Mouse (Mus musculus) limb, embryonic 14.5 days (tissue): ENCODE data around the gene Hnrnpab. TPM values are rescaled to one million over a fixed set of nuclear protein-coding genes. Genes with fewer than 3 reads are reported as not detected.

Experiments used
- ATAC-seq: fragments of 200-750 bp; cut with Nextera tagmentation; 2 replicates; pipeline ENCODE4 v1.8.0; 2017; ENCODE audit warnings: low read depth, moderate number of reproducible peaks, moderate TSS enrichment; ENCODE audit not compliant: low FRiP score
- DNase-seq: peaks from one replicate; pipeline ENCODE4 v3.0.0-alpha.2; 2015; ENCODE audit warnings: low spot score
- H3K27ac ChIP-seq: fragments of 300-500 bp; sonication (generic); replicated peaks from 2 replicates; pipeline ENCODE4 v1.5.1; 2014; ENCODE audit warnings: low read depth, mild to moderate bottlenecking, low read length, moderate library complexity, mixed read lengths
- H3K27me3 ChIP-seq: fragments of 300-500 bp; sonication (generic); 2 replicates; pipeline ENCODE4 v1.6.1; 2014; ENCODE audit warnings: low read length, mixed read lengths; ENCODE audit not compliant: control insufficient read depth, insufficient read depth
- H3K36me3 ChIP-seq: fragments of 300-500 bp; sonication (generic); 2 replicates; pipeline ENCODE4 v1.6.1; 2014; ENCODE audit warnings: mild to moderate bottlenecking, low read length, moderate library complexity, mixed read lengths; ENCODE audit not compliant: control insufficient read depth, insufficient read depth
- H3K4me1 ChIP-seq: fragments of 300-500 bp; sonication (generic); 2 replicates; pipeline ENCODE4 v1.6.1; 2014; ENCODE audit warnings: antibody characterized with exemption, low read length, mixed read lengths; ENCODE audit not compliant: control insufficient read depth, insufficient read depth
- H3K4me2 ChIP-seq: fragments of 300-500 bp; sonication (generic); replicated peaks from 2 replicates; pipeline ENCODE4 v1.6.1; 2014; ENCODE audit warnings: low read depth, mild to moderate bottlenecking, low read length, moderate library complexity; ENCODE audit not compliant: severe bottlenecking
- H3K4me3 ChIP-seq: fragments of 300-500 bp; sonication (generic); replicated peaks from 2 replicates; pipeline ENCODE4 v1.5.1; 2014; ENCODE audit warnings: low read length
- H3K9ac ChIP-seq: fragments of 300-500 bp; sonication (generic); 2 replicates; pipeline ENCODE4 v1.6.1; 2014; ENCODE audit warnings: mild to moderate bottlenecking, low read depth, low read length, moderate library complexity; ENCODE audit not compliant: severe bottlenecking
- H3K9me3 ChIP-seq: fragments of 300-500 bp; sonication (generic); 2 replicates; pipeline ENCODE4 v1.6.1; 2016; ENCODE audit warnings: low read length; ENCODE audit not compliant: control insufficient read depth
- POLR2A ChIP-seq: fragments of 200-500 bp; IDR thresholded peaks from 2 replicates; pipeline ENCODE4 v1.8.0; 2012; ENCODE audit warnings: inconsistent platforms, mild to moderate bottlenecking, moderate library complexity, borderline replicate concordance; ENCODE audit not compliant: insufficient read depth, insufficient read length; ENCODE audit errors: extremely low read depth
- WGBS: fragments of 180-500 bp; shearing (Covaris S2); extraction: QIAGEN DNeasy Blood & Tissue Kit; methylation state at CpG from one replicate; pipeline ENCODE4 v1.1.7; 2014; 5-methylcytosine and 5-hydroxymethylcytosine counted together
- polyA plus RNA-seq, 2 experiments: library from polyadenylated mRNA; depleted of rRNA in 1 of 2; stranded (reverse) in 1 of 2; unstranded in 1 of 2; fragments of >200 nt; fragmentation: Nextera tagmentation in 1 of 2; extraction: Ambion mirVana in 1 of 2; gene quantifications; 2 replicates each; pipeline versions ENCODE4 v1.2.1 to v1.2.3; 2012 to 2014

The Hnrnpab gene
- polyA plus RNA-seq, 2 experiments = 480 to 516 TPM

DNA sequence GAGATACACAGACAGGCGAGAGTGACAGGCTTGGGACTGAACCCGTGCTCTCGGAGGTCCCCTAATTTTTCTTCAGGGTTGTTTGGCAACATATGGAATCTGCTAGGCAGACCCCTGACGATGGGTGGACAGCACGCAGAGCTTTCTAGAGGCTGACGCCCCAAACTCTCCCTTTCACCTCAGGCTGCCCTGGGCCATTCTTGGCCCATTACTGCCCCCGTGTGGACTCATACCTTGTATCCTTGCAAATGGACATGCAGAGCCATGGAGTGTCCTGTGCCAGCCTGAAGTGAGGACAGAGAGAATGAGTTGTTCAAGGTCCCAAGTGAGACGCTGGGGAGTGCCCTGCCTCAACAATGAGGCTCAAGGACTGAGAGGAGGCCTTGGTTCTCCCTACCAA is 23.9 kb downstream of the Hnrnpab start:
- no peak overlapping the region for H3K9ac ChIP-seq
- DNase-seq = peak; percentile 71
- H3K36me3 ChIP-seq = peaks cover 20% of the 10 kb centered on the region
- no peak overlapping the region for H3K4me3 ChIP-seq
- TF ChIP-seq POLR2A = no peak
- peaks cover 8% of the 10 kb centered on the region for H3K4me1 ChIP-seq
- H3K9me3 ChIP-seq = no peaks in the 10 kb centered on the region
- no peak overlapping the region for H3K4me2 ChIP-seq
- no peak overlapping the region for H3K27ac ChIP-seq
- H3K27me3 ChIP-seq = no peaks in the 10 kb centered on the region
- no peak for ATAC-seq
- 20% methylated on average over 8 of the region's 8 CpGs for WGBS

DNA sequence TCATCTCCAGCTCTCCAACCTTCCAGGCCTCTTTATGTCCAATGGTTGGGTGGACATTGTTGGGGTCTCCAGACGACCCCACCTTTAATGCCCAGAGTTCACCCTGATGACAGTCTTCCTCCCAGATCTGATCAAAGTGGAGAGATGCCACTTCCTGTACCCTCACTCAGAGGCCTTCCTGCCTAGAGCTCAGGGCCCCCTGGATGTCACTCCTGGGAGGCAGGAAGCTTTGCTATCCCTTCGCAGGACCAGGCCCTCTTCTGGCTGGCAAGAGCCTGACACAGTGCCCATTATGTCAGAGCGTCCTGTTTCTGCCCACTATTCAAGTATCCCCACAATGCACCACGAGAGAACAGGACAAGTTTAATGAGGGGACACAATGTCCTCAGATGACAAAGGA is 27.6 kb downstream of the Hnrnpab start:
- 0 out of 2 replicates have a peak, but pooled peaks cover 3% of the 10 kb centered on the region for H3K36me3 ChIP-seq
- no peak overlapping the region for H3K4me3 ChIP-seq
- 72% methylated on average over 4 of the region's 4 CpGs for WGBS
- no peak for TF ChIP-seq POLR2A
- no peaks in the 10 kb centered on the region; the same call in 1 of the 2 replicates for H3K4me1 ChIP-seq
- H3K9me3 ChIP-seq = no peaks in the 10 kb centered on the region
- H3K4me2 ChIP-seq = no peak overlapping the region
- H3K9ac ChIP-seq = no peak overlapping the region
- H3K27ac ChIP-seq = no peak overlapping the region
- no peak for ATAC-seq
- H3K27me3 ChIP-seq = no peaks in the 10 kb centered on the region
- DNase-seq = no peak

DNA sequence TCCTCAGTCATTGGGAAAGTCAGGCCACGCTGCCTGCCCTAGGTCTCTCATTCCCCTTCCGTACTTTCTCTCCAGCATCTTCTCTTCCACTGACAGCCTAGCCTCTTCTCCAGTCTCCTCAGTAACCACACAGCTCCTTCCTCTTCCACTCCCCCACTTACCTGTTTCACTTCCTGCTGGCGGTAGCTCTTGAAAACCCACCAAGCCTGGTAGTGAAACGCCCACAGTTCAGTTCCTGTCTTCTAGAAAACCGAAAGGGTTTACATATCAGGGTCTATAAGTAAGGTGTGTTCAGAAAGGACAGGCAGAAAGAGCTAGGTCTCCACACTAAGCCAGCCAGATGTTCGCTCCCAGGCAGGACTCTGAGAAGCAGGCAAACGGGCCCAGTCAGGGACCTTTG is 29.1 kb downstream of the Hnrnpab start:
- no peaks in the 10 kb centered on the region for H3K9me3 ChIP-seq
- DNase-seq = no peak
- H3K36me3 ChIP-seq = 0 out of 2 replicates have a peak, but pooled peaks cover 9% of the 10 kb centered on the region
- H3K27ac ChIP-seq = no peak overlapping the region
- no peaks in the 10 kb centered on the region for H3K4me1 ChIP-seq
- no peak overlapping the region for H3K9ac ChIP-seq
- H3K4me3 ChIP-seq = no peak overlapping the region
- no peak for ATAC-seq
- H3K4me2 ChIP-seq = no peak overlapping the region
- no peaks in the 10 kb centered on the region for H3K27me3 ChIP-seq
- TF ChIP-seq POLR2A = no peak
- 81% methylated on average over 7 of the region's 7 CpGs for WGBS

DNA sequence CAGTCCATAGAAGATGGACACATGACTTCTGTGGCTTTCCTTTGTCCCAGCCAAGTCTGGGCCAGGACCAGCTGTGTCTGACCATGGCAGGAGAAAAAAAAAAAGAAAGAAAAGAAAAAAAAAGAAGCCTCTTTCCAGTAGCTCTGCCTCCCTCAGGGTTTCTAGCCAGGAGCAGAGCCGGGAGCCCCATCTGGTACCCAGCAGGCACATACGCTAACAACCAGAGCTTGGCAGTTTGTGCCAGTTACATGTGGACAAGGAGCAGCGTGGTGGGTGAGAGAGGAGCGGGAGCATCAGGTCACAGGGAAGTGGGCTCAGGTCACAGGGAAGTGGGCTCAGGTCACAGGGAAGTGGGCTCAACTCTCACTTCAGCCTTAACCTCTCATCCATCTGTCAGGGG is 30.2 kb downstream of the Hnrnpab start:
- Histone ChIP-seq H3K4me3 (no peak overlapping the region), H3K9ac (no peak overlapping the region), H3K4me1 (no peaks in the 10 kb centered on the region), H3K9me3 (no peaks in the 10 kb centered on the region), H3K4me2 (no peak overlapping the region), H3K36me3 (0 out of 2 replicates have a peak, but pooled peaks cover 9% of the 10 kb centered on the region), H3K27me3 (no peaks in the 10 kb centered on the region), H3K27ac (no peak overlapping the region)
- ATAC-seq = no peak
- no peak for TF ChIP-seq POLR2A
- no peak for DNase-seq
- WGBS = 79% methylated on average over 4 of the region's 4 CpGs

DNA sequence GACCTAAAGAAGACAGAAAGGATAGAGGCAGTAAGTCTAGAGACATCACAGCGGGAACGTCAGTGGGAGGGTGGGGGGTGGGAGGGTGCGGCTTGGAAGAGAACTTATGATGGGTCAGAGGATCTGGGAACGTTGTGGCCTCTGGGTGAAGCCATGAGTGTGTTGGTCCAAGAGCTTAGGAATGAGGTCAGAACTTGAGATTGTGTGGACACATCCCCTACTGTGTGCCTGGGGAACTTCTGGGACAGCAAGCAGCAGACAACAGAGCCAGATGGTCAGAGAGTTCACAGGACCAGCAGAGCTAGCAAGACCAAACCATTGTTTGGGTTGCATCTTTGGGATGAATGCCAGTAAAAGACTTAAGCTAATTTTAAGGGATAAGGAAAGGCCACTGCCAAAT is 37.8 kb downstream of the Hnrnpab start:
- Histone ChIP-seq H3K4me1 (no peaks in the 10 kb centered on the region), H3K9ac (no peak overlapping the region), H3K27ac (no peak overlapping the region), H3K36me3 (0 out of 2 replicates have a peak, but pooled peaks cover 3% of the 10 kb centered on the region), H3K4me3 (no peak overlapping the region), H3K27me3 (no peaks in the 10 kb centered on the region), H3K4me2 (no peak overlapping the region), H3K9me3 (no peaks in the 10 kb centered on the region)
- no peak for TF ChIP-seq POLR2A
- ATAC-seq (no peak), DNase-seq (no peak)
- WGBS = 97% methylated on average over 4 of the region's 4 CpGs

DNA sequence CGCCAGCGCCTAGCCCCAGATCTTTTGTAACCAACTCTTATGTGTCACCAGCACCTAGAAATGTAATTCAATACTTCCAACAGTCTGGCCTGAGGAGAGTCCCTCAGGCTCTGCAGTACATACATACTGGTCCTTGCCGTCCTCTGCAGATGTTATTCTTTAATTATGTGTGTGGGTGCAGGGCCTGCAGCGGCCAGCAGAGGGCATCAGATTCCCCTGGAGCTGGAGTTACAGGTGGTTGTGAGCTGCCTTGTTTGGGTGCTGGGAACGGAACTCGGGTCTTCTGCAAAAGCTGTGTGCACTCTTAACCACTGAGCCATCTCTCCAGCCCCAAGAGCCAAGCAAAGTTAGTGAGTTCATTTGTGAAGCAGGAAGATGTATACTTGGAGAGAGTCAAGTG is 40.7 kb downstream of the Hnrnpab start:
- ATAC-seq (no peak), DNase-seq (no peak)
- no peak overlapping the region for H3K9ac ChIP-seq
- H3K4me2 ChIP-seq = no peak overlapping the region
- H3K36me3 ChIP-seq = no peaks in the 10 kb centered on the region
- H3K27ac ChIP-seq = no peak overlapping the region
- H3K4me1 ChIP-seq = no peaks in the 10 kb centered on the region
- 88% methylated on average over 6 of the region's 6 CpGs for WGBS
- H3K27me3 ChIP-seq = no peaks in the 10 kb centered on the region
- no peak for TF ChIP-seq POLR2A
- H3K9me3 ChIP-seq = no peaks in the 10 kb centered on the region
- H3K4me3 ChIP-seq = no peak overlapping the region
